Mouse (Mus musculus) testis, postnatal 10 days (tissue): ENCODE measurements around the gene Morc2b.
"Not testable (repeated sequence)": the region's sequence is repeated elsewhere in the genome, so short reads cannot be mapped to it uniquely, and the experiment has no call there.

ENCODE experiments used
- DNase-seq: peaks from one replicate; pipeline ENCODE4 v3.0.0; 2021; ENCODE audit warnings: low spot score

Gene Morc2b

GRCm38 (mm10) chr17:33139261-33139820, at the start of gene Morc2b:
Gene Morc2b (minus strand): TSS chr17:33139683.
- DNase-seq = no peak

- not testable (repeated sequence) for DNase-seq
These were observed 28.7 kb upstream of the Morc2b start, which contains the start of gene Olfr55 for GRCm38 (mm10) chr17:33168147-33168546. Gene Olfr55 (plus strand): TSS chr17:33168447.

GRCm38 (mm10) chr17:33126257-33126656, 13.2 kb downstream of the Morc2b start:
- no peak for DNase-seq

- no peak for DNase-seq
These were observed 14.9 kb downstream of the Morc2b start for GRCm38 (mm10) chr17:33124546-33124945.

GRCm38 (mm10) chr17:33097396-33097795, 42.1 kb downstream of the Morc2b start:
- DNase-seq = no peak

GRCm38 (mm10) chr17:33092391-33093193, 46.9 kb downstream of the Morc2b start:
- peak; percentile 86 for DNase-seq

GRCm38 (mm10) chr17:33091630-33092029, 47.9 kb downstream of the Morc2b start:
- DNase-seq = no peak

- peak; percentile 94 for DNase-seq
These were observed 50.1 kb downstream of the Morc2b start, which contains the start of gene Zfp563 for GRCm38 (mm10) chr17:33089220-33089949. Gene Zfp563 (plus strand): TSS chr17:33089310.

- no peak for DNase-seq
These were observed 71.5 kb downstream of the Morc2b start, which contains the start of gene 4921501E09Rik for GRCm38 (mm10) chr17:33067958-33068357. Gene 4921501E09Rik (minus strand): TSS chr17:33068058.
